In the genomic region with DNA sequence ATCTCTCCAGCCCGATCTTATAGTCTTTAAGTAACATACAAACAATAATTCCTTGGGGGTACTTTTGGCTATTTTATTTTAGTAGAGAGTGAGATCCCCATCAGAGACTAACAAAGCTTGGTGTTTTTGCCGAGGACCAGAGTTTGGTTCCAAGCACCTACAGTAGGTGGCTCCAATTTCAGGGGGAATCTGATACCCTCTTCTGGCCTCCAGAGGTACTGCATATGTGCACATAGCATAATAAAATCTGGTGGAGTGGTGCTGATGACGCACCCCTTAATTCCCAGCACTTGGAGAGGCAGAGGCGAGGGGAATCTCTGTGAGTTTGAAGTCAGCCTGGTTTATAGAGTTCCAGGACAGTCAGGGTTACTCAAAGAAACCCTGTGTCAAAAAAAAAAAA, we compare ENCODE assay signal across 19 mouse cellular contexts. TPM values are rescaled to one million over a fixed set of nuclear protein-coding genes. Genes with fewer than 3 reads are reported as not detected.
DNase-seq lines count a peak whose midpoint lies in the region; TF ChIP-seq lines count a peak whose summit lies in the region.
"Had no signal": no experiment of that assay in that cellular context is flagged by ENCODE, and none has a peak within 500 bp of the region (broad histone marks: within the 10 kb centered on the region; RNA-seq: fewer than 3 reads in every experiment).

No protein-coding gene starts in this region.

- H3K27me3 ChIP-seq in kidney, adult 2 months (replicated peaks; ENCODE audit: control insufficient read depth, insufficient read depth, low read length) = no peaks in the 10 kb centered on the region
- H3K27me3 ChIP-seq: midbrain, embryonic 15.5 days; Patski had no signal

- H3K27ac ChIP-seq in kidney, adult 2 months (ENCODE audit: insufficient read depth, low read depth, low read length) = no peak overlapping the region
- H3K27ac ChIP-seq: heart, embryonic 15.5 days; hindbrain, embryonic 14.5 days; liver, embryonic 13.5 days; macrophage; midbrain, embryonic 15.5 days; neural tube, embryonic 12.5 days had no signal

- 85% methylated on average over 4 of the region's 4 CpGs for WGBS in kidney, adult 2 months

- no peaks in the 10 kb centered on the region for H3K36me3 ChIP-seq in kidney, adult 2 months (ENCODE audit: control insufficient read depth, insufficient read depth, low read length)
- H3K36me3 ChIP-seq: heart, embryonic 15.5 days; liver, embryonic 13.5 days; midbrain, embryonic 15.5 days; neural tube, embryonic 12.5 days had no signal

- no peak overlapping the region for H3K4me3 ChIP-seq in kidney, adult 2 months (ENCODE audit: insufficient read depth, low read depth, low read length)
- H3K4me3 ChIP-seq: erythroblast, embryonic 14.5 days; heart, embryonic 15.5 days; liver, embryonic 13.5 days; midbrain, embryonic 15.5 days; neural tube, embryonic 12.5 days had no signal

- peaks cover 3% of the 10 kb centered on the region; the same call in 1 of the 2 replicates for H3K4me1 ChIP-seq in kidney, adult 2 months (ENCODE audit: control insufficient read depth, insufficient read depth, low read length)

- no peak for TF ChIP-seq POLR2A in kidney, adult 2 months (IDR thresholded peaks at IDR 0.05; ENCODE audit: low read depth, low read length)

- 0 out of 2 replicates have a peak, but pooled peaks have one; percentile 6 for TF ChIP-seq CTCF in kidney, adult 2 months (conservative IDR thresholded peaks at IDR 0.05; ENCODE audit: insufficient read depth, insufficient read length, low read depth, low read length)

- DNase-seq in kidney, adult 2 months = no peak
- DNase-seq in kidney, adult 11 months = no peak
- peak; percentile 43 for DNase-seq in 3T3-L1 (ENCODE audit: low read depth, low spot score)
- DNase-seq in CD4-positive helper T cell, adult 2 months (ENCODE audit: low read depth, low spot score) = peak; percentile 54
- DNase-seq in T-cell, adult 2 months (ENCODE audit: low spot score) = peak; percentile 26
- DNase-seq in spleen, postnatal 14 days (ENCODE audit: low spot score in 2 of 2) = no peak
- DNase-seq in gastrocnemius, postnatal 25 days = no peak
- DNase-seq: adrenal gland, postnatal 10 days; cerebellum, postnatal 14 days; liver, embryonic 13.5 days had no signal

RNA-seq across cellular contexts. Expression of a gene that starts 1.4 kb away (rescaled TPM):
- 7.6 and 9.1 TPM in 2 replicates for polyA plus RNA-seq in kidney, adult 2 months (2012; rRNA removed)
- 10 to 100 TPM; 23.6 to 26.4 TPM for total RNA-seq in gastrocnemius, postnatal 25 days (2021)

RNA-seq across cellular contexts. Expression of a gene that starts 28.1 kb away (rescaled TPM):
- 0.52 and 0.96 TPM in 2 replicates for polyA plus RNA-seq in kidney, adult 2 months (2012; rRNA removed)
- total RNA-seq in gastrocnemius, postnatal 25 days (2021) = not detected
- total RNA-seq: layer of hippocampus, postnatal 10 days; left cerebral cortex, postnatal 25 days had no signal
- polyA plus RNA-seq: erythroblast, embryonic 14.5 days; hindbrain, embryonic 14.5 days; macrophage; midbrain, embryonic 15.5 days had no signal

RNA-seq across cellular contexts. Expression of a gene that starts 34.1 kb away (rescaled TPM):
- 88.9 and 103 TPM in 2 replicates for polyA plus RNA-seq in kidney, adult 2 months (2012; rRNA removed)
- total RNA-seq in gastrocnemius, postnatal 25 days (2021) = 10 to 100 TPM; 55.1 to 58.7 TPM

RNA-seq across cellular contexts. Expression of a gene that starts 44.0 kb away (rescaled TPM):
- 7.7 and 8.1 TPM in 2 replicates for polyA plus RNA-seq in kidney, adult 2 months (2012; rRNA removed)
- total RNA-seq in gastrocnemius, postnatal 25 days (2021) = under 1 TPM in 1 of 2 experiments, not detected in 1; 0.11 TPM
- total RNA-seq: layer of hippocampus, postnatal 10 days; left cerebral cortex, postnatal 25 days had no signal
- polyA plus RNA-seq: erythroblast, embryonic 14.5 days; hindbrain, embryonic 14.5 days; macrophage; midbrain, embryonic 15.5 days had no signal

RNA-seq across cellular contexts. Expression of a gene that starts 53.5 kb away (rescaled TPM):
- polyA plus RNA-seq in kidney, adult 2 months (2012; rRNA removed) = 18.4 and 19.9 TPM in 2 replicates
- total RNA-seq in gastrocnemius, postnatal 25 days (2021) = 1 to 10 TPM; 3.2 to 3.8 TPM

Comparison
In these comparisons a context has a peak if more than half of its experiments do, and no peak if none do; other contexts are left out.
1. DNase-seq: peak in 3T3-L1 (single experiment), CD4-positive helper T cell, adult 2 months (single experiment) and T-cell, adult 2 months (single experiment); none in kidney, adult 2 months (single experiment), kidney, adult 11 months (single experiment), spleen, postnatal 14 days (0 of 2) and gastrocnemius, postnatal 25 days (single experiment).